Comparison of ENCODE assay signal across 29 mouse cellular contexts in genomic region chr8:113917197-113917596, GRCm38 (mm10).
DNase-seq lines count a peak whose midpoint lies in the region; ATAC-seq lines count a peak whose summit lies in the region.
"Had no signal": no experiment of that assay in that cellular context is flagged by ENCODE, and none has a peak within 500 bp of the region (broad histone marks: within the 10 kb centered on the region; RNA-seq: fewer than 3 reads in every experiment).

No protein-coding gene starts in this region.

- ATAC-seq in embryonic facial prominence, embryonic 14.5 days (ENCODE audit: low read depth): peak; percentile 6; the same call in 1 of the 2 replicates
- no peak for ATAC-seq in midbrain, embryonic 14.5 days (ENCODE audit: low FRiP score, low TSS enrichment)
- no peak for ATAC-seq in midbrain, embryonic 16.5 days
- ATAC-seq in forebrain, embryonic 14.5 days: peak; percentile 65
- ATAC-seq in megakaryocyte-erythroid progenitor cell, adult 5-6 weeks (replicated peaks; ENCODE audit: low FRiP score, low TSS enrichment, poor library complexity, severe bottlenecking): no peak
- ATAC-seq: CD4-positive, CD25-positive, alpha-beta regulatory T cell, adult 4 months; inflammation-experienced regulatory T-cells, adult 6 months; liver, embryonic 12.5 days; Patski had no signal

- no peaks in the 10 kb centered on the region for H3K9me3 ChIP-seq in embryonic facial prominence, embryonic 14.5 days (ENCODE audit: control insufficient read depth, low read length)
- no peaks in the 10 kb centered on the region for H3K9me3 ChIP-seq in embryonic facial prominence, embryonic 10.5 days
- H3K9me3 ChIP-seq in midbrain, embryonic 14.5 days (ENCODE audit: control insufficient read depth, low read length): no peaks in the 10 kb centered on the region
- no peaks in the 10 kb centered on the region for H3K9me3 ChIP-seq in midbrain, embryonic 16.5 days (replicated peaks; ENCODE audit: control insufficient read depth, low read length, poor library complexity, severe bottlenecking)
- H3K9me3 ChIP-seq in forebrain, embryonic 14.5 days (replicated peaks; ENCODE audit: control insufficient read depth, low read length): no peaks in the 10 kb centered on the region
- H3K9me3 ChIP-seq: embryonic facial prominence, embryonic 12.5 days; heart, embryonic 15.5 days; limb, embryonic 13.5 days; liver, embryonic 12.5 days; neural tube, embryonic 13.5 days had no signal

- H3K4me2 ChIP-seq in embryonic facial prominence, embryonic 14.5 days (ENCODE audit: low read depth, low read length): no peak overlapping the region
- H3K4me2 ChIP-seq in midbrain, embryonic 14.5 days (ENCODE audit: low read length): no peak overlapping the region
- H3K4me2 ChIP-seq in midbrain, embryonic 16.5 days (ENCODE audit: low read length): no peak overlapping the region
- no peak overlapping the region for H3K4me2 ChIP-seq in forebrain, embryonic 14.5 days (ENCODE audit: low read length)
- H3K4me2 ChIP-seq: embryonic facial prominence, embryonic 12.5 days; heart, embryonic 15.5 days; hindbrain, embryonic 14.5 days; limb, embryonic 13.5 days; liver, embryonic 12.5 days; neural tube, embryonic 13.5 days had no signal

- peaks cover 3% of the 10 kb centered on the region; the same call in 1 of the 2 replicates for H3K27me3 ChIP-seq in embryonic facial prominence, embryonic 14.5 days (replicated peaks; ENCODE audit: control insufficient read depth, insufficient read depth, low read length)
- no peaks in the 10 kb centered on the region for H3K27me3 ChIP-seq in embryonic facial prominence, embryonic 10.5 days (replicated peaks; ENCODE audit: low read depth, poor library complexity, severe bottlenecking)
- no peaks in the 10 kb centered on the region for H3K27me3 ChIP-seq in midbrain, embryonic 14.5 days (ENCODE audit: control insufficient read depth, insufficient read depth, low read length)
- H3K27me3 ChIP-seq in midbrain, embryonic 16.5 days (ENCODE audit: control insufficient read depth, insufficient read depth, low read depth, low read length): no peaks in the 10 kb centered on the region
- H3K27me3 ChIP-seq in forebrain, embryonic 14.5 days (replicated peaks; ENCODE audit: control insufficient read depth, insufficient read depth, low read length): no peaks in the 10 kb centered on the region
- H3K27me3 ChIP-seq: embryonic facial prominence, embryonic 12.5 days; heart, embryonic 15.5 days; liver, embryonic 12.5 days; Patski had no signal

- no peaks in the 10 kb centered on the region for H3K36me3 ChIP-seq in embryonic facial prominence, embryonic 14.5 days (ENCODE audit: control insufficient read depth, insufficient read depth, low read length)
- no peaks in the 10 kb centered on the region for H3K36me3 ChIP-seq in embryonic facial prominence, embryonic 10.5 days (replicated peaks)
- no peaks in the 10 kb centered on the region for H3K36me3 ChIP-seq in midbrain, embryonic 14.5 days (ENCODE audit: control insufficient read depth, insufficient read depth, low read length)
- no peaks in the 10 kb centered on the region for H3K36me3 ChIP-seq in midbrain, embryonic 16.5 days (ENCODE audit: control insufficient read depth, insufficient read depth, low read length)
- no peaks in the 10 kb centered on the region for H3K36me3 ChIP-seq in forebrain, embryonic 14.5 days (ENCODE audit: control insufficient read depth, insufficient read depth, low read length)
- H3K36me3 ChIP-seq: embryonic facial prominence, embryonic 12.5 days; heart, embryonic 15.5 days; limb, embryonic 13.5 days; liver, embryonic 12.5 days; neural tube, embryonic 13.5 days had no signal

- 47% methylated on average over 6 of the region's 6 CpGs for WGBS in embryonic facial prominence, embryonic 14.5 days
- 50% methylated on average over 6 of the region's 6 CpGs for WGBS in embryonic facial prominence, embryonic 10.5 days
- 46% methylated on average over 6 of the region's 6 CpGs for WGBS in midbrain, embryonic 14.5 days
- WGBS in midbrain, embryonic 16.5 days: 27% methylated on average over 6 of the region's 6 CpGs
- WGBS in forebrain, embryonic 14.5 days: 7% methylated on average over 6 of the region's 6 CpGs

- H3K4me3 ChIP-seq in embryonic facial prominence, embryonic 14.5 days (ENCODE audit: low read depth, low read length): no peak overlapping the region
- H3K4me3 ChIP-seq in embryonic facial prominence, embryonic 10.5 days: no peak overlapping the region
- no peak overlapping the region for H3K4me3 ChIP-seq in midbrain, embryonic 14.5 days (replicated peaks; ENCODE audit: low read depth, low read length)
- no peak overlapping the region for H3K4me3 ChIP-seq in midbrain, embryonic 16.5 days (ENCODE audit: low read depth, low read length)
- H3K4me3 ChIP-seq in forebrain, embryonic 14.5 days (ENCODE audit: low read depth, low read length): no peak overlapping the region
- H3K4me3 ChIP-seq: embryonic facial prominence, embryonic 12.5 days; erythroblast, embryonic 14.5 days; gastrocnemius, adult 2 months; heart, embryonic 15.5 days; limb, embryonic 13.5 days; liver, embryonic 12.5 days; myocyte; neural tube, embryonic 13.5 days had no signal

- no peak overlapping the region for H3K27ac ChIP-seq in embryonic facial prominence, embryonic 14.5 days (replicated peaks; ENCODE audit: low read depth, low read length)
- H3K27ac ChIP-seq in embryonic facial prominence, embryonic 10.5 days (replicated peaks): no peak overlapping the region
- no peak overlapping the region for H3K27ac ChIP-seq in midbrain, embryonic 14.5 days (replicated peaks; ENCODE audit: low read depth, low read length)
- H3K27ac ChIP-seq in midbrain, embryonic 16.5 days (ENCODE audit: low read length): no peak overlapping the region
- no peak overlapping the region for H3K27ac ChIP-seq in forebrain, embryonic 14.5 days (ENCODE audit: low read depth, low read length)
- H3K27ac ChIP-seq: embryonic facial prominence, embryonic 12.5 days; gastrocnemius, adult 2 months; heart, embryonic 15.5 days; hindbrain, embryonic 14.5 days; limb, embryonic 13.5 days; liver, embryonic 12.5 days; neural tube, embryonic 13.5 days had no signal

- no peak overlapping the region for H3K9ac ChIP-seq in embryonic facial prominence, embryonic 14.5 days (ENCODE audit: low read depth, low read length)
- H3K9ac ChIP-seq in midbrain, embryonic 14.5 days (replicated peaks; ENCODE audit: low read length): no peak overlapping the region
- H3K9ac ChIP-seq in midbrain, embryonic 16.5 days (ENCODE audit: low read depth, low read length): no peak overlapping the region
- no peak overlapping the region for H3K9ac ChIP-seq in forebrain, embryonic 14.5 days (ENCODE audit: low read length)
- H3K9ac ChIP-seq: embryonic facial prominence, embryonic 12.5 days; heart, embryonic 15.5 days; hindbrain, embryonic 14.5 days; limb, embryonic 13.5 days; liver, embryonic 12.5 days; neural tube, embryonic 13.5 days had no signal

- no peaks in the 10 kb centered on the region for H3K4me1 ChIP-seq in embryonic facial prominence, embryonic 14.5 days (ENCODE audit: control insufficient read depth, insufficient read depth, low read length)
- H3K4me1 ChIP-seq in embryonic facial prominence, embryonic 10.5 days: peaks cover 7% of the 10 kb centered on the region
- H3K4me1 ChIP-seq in midbrain, embryonic 14.5 days (ENCODE audit: control insufficient read depth, insufficient read depth, low read length): no peaks in the 10 kb centered on the region
- no peaks in the 10 kb centered on the region for H3K4me1 ChIP-seq in midbrain, embryonic 16.5 days (ENCODE audit: control insufficient read depth, insufficient read depth, low read length)
- peaks cover 5% of the 10 kb centered on the region for H3K4me1 ChIP-seq in forebrain, embryonic 14.5 days (ENCODE audit: control insufficient read depth, insufficient read depth, low read length)
- H3K4me1 ChIP-seq: embryonic facial prominence, embryonic 12.5 days; heart, embryonic 15.5 days; limb, embryonic 13.5 days; liver, embryonic 12.5 days; neural tube, embryonic 13.5 days had no signal

- DNase-seq in embryonic facial prominence, embryonic 14.5 days (ENCODE audit: low spot score): peak; percentile 46
- no peak for DNase-seq in embryonic facial prominence, embryonic 10.5 days (ENCODE audit: low spot score)
- peak; percentile 38 for DNase-seq in midbrain, embryonic 14.5 days
- peak; percentile 77 for DNase-seq in forebrain, embryonic 14.5 days (ENCODE audit: low spot score)
- DNase-seq in retina, postnatal 1 day: peak; percentile 89
- no peak for DNase-seq in yolk sac, embryonic 10.5 days (ENCODE audit: low spot score)
- DNase-seq: cerebellum, adult 8-10 months; cerebellum, postnatal 36 days; gastrocnemius, adult 2 months; heart, postnatal 36 days; kidney, adult 18-20 months; kidney, postnatal 4 days; lung, adult 18-20 months; lung, postnatal 10 days; thymus, adult 2 months; thymus, postnatal 4 days had no signal

Comparison
In these comparisons a context has a peak if more than half of its experiments do, and no peak if none do; other contexts are left out.
1. DNase-seq: peak in embryonic facial prominence, embryonic 14.5 days (single experiment), midbrain, embryonic 14.5 days (single experiment), forebrain, embryonic 14.5 days (single experiment) and retina, postnatal 1 day (single experiment); none in embryonic facial prominence, embryonic 10.5 days (single experiment) and yolk sac, embryonic 10.5 days (single experiment).
2. ATAC-seq: peak in embryonic facial prominence, embryonic 14.5 days (single experiment) and forebrain, embryonic 14.5 days (single experiment); none in midbrain, embryonic 14.5 days (single experiment), midbrain, embryonic 16.5 days (single experiment) and megakaryocyte-erythroid progenitor cell, adult 5-6 weeks (single experiment).